Mouse (Mus musculus) granulocyte monocyte progenitor cell, adult 5-6 weeks (primary cell): ENCODE results near the gene Gstm2. TPM values are rescaled to one million over a fixed set of nuclear protein-coding genes. Genes with fewer than 3 reads are reported as not detected.
"Not testable (repeated sequence)": the region's sequence is repeated elsewhere in the genome, so short reads cannot be mapped to it uniquely, and the experiment has no call there.

Experiments
- ATAC-seq: replicated peaks from 2 replicates; pipeline ENCODE4 v1.8.0; 2016; ENCODE audit warnings: mild to moderate bottlenecking, moderate TSS enrichment, inconsistent platforms; ENCODE audit not compliant: poor library complexity, severe bottlenecking
- total RNA-seq, 2 experiments: library from RNA; stranded (forward) in 1 of 2; stranded (reverse) in 1 of 2; fragments of 200-712, 200-1000 nt in 1 of 2; fragments of >200 nt in 1 of 2; fragmentation: Nextera tagmentation in 1 of 2; gene quantifications; 2 replicates each; pipeline ENCODE4 v1.2.3; 2014 to 2017

The Gstm2 gene
- total RNA-seq (2014; fragmentation: Nextera tagmentation), result 2.2 and 6.2 TPM in 2 replicates
- 4.3 and 5.6 TPM in 2 replicates for total RNA-seq (2017)

DNA sequence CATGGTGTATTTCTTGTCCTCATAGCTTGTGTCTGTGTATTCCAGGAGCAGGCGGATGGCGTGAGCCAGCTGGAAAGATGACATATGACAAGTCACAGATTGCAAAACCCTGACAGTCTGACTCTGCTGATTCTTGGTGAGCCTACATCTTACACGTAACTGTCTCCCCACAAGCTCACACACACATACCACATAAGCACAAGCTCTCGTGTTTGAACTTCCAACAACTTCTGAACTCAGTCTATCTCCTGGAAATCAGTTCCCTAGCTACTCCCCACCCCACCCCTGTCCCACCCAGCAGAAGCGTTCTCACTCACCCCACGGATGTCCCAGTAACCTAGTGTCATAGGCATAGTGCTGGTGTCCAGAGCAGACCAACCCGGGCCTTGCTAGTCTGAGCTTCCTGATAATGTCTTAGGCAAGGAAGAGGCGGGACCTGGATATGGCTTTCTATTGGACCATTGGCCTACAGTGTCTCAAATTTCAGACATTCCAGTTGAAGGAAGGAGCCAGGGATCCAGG is at the start of gene Gstm2:
Gstm2 (minus strand) TSS at position 413 of the 522 bp plus-strand sequence.
- ATAC-seq, result no peak

GRCm38 (mm10) chr3:108033156-108033555 is 46.9 kb upstream of the Gstm2 start:
- ATAC-seq, result no peak

DNA sequence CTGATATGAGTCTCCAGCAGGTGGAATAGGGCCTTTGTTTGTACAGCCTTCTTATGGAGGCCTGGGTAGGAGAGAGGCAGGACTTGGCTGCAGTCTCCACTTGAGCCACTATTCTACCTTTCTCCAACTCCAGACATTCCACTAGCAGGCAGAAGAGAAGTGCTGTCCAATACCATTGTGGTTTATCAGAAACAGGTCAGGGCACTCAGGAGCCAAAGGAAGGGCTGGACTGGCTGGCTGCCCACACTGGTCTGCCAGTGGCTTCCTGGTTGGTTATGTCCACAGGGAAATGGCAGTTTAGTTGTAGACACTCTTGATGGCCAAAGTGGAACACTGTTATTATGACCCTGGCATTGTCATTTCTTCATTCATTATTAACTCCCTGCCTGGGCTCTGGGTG is 45.9 kb upstream of the Gstm2 start:
- ATAC-seq, result no peak

GRCm38 (mm10) chr3:108028641-108029365 is 42.5 kb upstream of the Gstm2 start:
- ATAC-seq, result no peak

DNA sequence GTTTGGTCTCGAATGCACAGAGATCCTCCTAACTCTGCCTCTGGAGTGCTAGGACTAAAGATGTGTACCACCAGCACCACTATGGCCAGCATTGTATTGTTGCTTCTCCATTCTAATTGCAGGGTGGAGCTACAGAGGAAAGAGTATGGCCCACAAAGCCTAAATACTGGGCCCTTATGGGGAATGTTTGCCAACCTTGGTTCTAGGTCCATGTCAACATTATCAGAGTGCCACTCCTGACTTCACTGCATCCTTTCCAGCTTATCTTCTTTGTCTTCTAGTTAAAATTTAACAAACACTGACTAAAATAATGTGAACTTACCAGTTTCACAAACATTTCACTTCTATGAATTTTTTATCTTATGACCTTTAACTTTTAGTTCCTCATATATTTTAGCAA is 40.3 kb upstream of the Gstm2 start:
- no peak for ATAC-seq

DNA sequence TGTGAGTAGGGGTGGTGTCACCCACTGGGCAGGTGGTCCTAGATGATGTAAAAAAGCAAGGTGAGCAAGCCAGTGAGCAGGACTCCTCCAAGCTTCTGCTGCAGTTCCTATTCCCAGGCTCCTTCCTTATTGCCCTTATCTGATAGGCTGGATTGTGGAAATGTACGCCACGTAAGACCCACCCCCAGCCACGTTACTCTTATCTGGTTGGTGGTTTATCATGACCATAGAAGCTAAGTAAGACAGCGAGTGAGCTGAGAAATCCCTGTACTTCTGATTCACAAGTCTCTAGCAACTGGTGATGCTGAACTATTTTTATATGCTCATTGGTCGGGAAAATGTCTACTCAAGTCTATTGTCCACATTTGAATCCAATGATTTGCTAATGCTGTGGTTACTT is 39.8 kb upstream of the Gstm2 start:
- ATAC-seq, result peak; percentile 33; the same call in 1 of the 2 replicates

GRCm38 (mm10) chr3:108025318-108025717 is 39.1 kb upstream of the Gstm2 start:
- no peak for ATAC-seq

DNA sequence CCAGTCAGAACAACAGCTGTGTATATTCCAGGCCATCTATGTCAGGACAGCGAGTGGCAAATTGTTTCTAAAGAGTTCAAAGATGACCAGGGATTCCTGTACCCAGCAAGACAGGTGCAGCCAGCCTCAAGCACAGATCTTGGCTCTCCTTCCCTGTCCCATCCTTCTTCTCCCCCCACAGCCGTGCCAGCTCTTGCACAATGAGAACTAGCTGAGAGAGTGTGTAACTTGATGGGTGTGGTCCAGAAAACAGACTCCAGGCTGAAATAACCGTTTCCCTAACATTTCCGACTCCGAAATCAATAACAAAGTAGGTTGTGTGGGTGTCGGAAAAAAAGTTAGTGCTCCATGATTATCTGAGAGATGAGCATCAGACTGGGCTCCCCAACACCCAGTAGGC is 36.4 kb upstream of the Gstm2 start:
- peak; percentile 48 for ATAC-seq

DNA sequence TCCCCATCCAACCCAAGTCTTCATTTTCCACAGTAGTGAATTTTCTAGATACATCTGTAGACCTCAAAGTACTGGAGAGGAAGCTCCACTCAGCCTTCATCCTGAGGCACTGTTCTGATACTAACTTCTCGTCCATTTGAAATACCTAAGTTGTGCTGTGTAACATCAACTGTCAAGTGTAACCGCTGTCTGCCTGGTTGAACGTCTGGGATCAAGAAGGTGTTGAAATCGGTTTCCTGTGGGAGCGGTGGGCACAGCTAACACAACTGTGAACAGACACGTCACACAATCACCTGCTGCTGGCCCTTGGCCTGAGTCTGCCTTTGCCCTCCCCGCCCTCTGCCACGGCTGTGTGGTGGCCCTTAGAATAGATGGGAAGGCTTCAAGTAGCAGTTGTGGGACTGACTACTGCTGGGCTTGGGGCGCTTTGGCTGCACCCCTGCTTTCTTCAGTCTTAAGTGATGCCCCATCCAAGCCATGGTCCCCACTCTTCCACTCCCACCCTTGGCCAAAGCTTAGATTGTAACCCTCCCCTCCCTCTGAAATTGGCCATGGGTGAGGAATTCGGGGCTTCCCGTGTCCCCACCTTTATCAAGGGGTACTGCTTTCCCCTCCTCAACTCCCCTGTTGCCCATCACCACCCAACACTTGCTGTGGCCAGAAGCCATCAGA is 34.2 kb upstream of the Gstm2 start:
- ATAC-seq, result not testable (repeated sequence)

DNA sequence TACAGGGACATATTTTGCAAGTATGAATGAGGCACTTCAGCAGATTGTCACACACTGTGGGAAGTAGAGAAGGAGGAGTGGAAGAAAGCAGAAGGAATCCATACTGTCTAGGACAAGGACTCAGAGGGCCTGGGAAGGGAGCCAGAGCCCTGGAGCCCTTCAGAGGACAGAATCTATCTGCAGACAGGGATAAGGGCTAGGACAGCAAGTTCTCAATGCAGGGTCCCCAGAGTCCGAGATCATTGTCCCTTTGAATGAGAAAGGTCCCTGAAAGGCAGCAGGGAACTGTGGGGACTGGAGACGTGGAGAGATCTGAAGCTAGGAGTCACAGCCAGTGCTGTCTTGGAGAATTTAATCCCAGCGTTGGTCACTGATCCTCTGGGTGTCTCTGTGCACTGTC is 33.0 kb upstream of the Gstm2 start:
- not testable (repeated sequence) for ATAC-seq

GRCm38 (mm10) chr3:108018190-108018820 is 32.1 kb upstream of the Gstm2 start:
- ATAC-seq, result peak; percentile 21

DNA sequence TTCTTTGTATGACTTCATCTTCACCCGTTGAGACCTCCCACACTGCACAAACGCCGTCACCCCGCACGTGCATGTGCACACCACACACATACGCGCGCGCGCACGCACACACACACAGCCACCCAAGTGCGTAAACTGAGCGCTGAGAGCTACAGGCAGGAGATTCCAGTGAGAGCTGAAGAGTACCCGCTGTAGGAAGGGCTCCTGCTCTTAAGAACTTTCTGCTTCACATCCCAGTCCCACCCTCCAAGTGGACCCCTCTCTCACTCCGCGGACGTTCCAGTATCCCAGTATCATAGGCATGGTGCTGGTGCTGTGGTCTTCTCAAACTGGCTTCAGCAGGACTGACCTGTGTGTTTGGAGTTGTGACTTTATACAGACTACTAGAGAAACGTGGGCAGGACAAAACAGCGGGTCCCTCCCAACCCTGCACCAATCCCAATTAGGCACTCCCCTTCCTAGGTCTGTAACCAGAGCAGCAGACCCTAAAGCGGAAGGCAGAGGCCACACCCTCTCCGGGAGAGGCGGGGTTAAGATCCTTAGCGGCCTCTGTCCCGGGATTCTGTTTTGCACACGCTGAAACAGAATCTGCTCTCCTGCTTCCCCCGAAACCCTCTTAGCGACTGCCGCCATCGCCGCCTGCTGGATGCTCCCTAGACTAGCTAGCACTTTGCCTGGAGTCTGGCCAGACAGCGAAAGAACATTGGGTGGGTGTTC is 31.4 kb upstream of the Gstm2 start, which contains the start of gene Gstm1:
Gstm1 (minus strand) TSS at position 501 of the 717 bp plus-strand sequence.
- ATAC-seq, result peak; percentile 72

DNA sequence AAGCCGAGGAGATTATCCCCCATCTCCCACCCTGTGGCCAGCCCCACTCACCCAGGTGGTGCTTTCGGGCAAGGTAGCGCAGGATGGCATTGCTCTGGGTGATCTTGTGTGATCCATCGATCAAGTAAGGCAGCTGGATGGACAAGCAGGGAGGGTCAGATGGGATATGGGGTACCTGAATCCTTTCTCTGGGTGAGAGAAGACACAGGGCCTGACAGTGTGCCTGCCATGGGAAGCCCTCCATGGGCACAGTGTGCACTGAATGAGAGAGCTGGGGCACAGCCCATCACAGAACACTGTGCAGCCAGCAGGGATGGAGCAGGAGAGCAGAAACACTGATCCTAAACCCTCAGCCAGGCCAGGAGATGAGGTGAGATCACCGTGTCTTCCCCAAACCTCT is 30.2 kb upstream of the Gstm2 start:
- not testable (repeated sequence) for ATAC-seq

- ATAC-seq, result no peak
These were observed 28.7 kb upstream of the Gstm2 start for GRCm38 (mm10) chr3:108014974-108015346.

DNA sequence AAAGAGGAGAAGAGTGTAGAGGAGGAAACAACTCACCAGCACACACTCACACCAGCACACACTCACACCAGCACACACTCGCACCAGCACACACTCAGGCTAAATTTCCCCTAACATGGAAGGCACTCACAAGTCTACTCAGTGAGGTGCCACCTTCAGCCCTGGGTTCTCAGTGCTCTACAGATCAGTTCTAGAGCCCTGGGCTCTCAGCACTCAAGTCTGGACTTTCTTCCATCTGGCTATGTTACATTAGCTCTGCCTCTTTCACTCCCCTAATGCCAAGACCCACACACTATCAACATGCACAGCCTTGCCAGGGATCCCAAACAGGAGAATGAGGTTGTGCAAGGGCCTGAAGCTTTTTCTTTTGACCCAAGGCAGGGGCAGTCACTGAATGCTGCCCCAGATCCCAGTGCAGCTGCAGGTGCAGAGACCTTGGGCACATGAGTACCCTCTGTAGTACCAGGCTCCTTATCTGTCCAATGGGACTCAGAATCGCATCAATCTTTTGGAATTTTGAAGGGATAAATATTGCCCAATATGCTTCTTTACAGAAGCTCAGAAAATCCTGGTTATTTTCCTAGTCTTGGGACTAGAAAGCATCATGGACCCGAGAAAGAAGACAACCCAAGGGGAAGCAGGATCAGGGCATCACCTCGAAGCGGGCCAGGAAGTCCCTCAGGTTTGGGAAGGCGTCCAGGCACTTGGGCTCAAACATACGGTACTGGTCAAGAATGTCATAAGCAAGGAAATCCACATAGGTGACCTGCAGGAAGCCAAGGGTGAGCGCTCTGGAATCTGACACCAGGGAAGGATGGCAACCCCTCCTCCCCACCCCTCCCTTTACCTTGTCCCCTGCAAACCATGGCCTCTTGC is 28.1 kb upstream of the Gstm2 start:
- no peak for ATAC-seq

- no peak for ATAC-seq
These were observed 27.1 kb upstream of the Gstm2 start for GRCm38 (mm10) chr3:108013331-108013871.

- ATAC-seq, result no peak
These were observed 25.3 kb upstream of the Gstm2 start for GRCm38 (mm10) chr3:108011558-108011957.

DNA sequence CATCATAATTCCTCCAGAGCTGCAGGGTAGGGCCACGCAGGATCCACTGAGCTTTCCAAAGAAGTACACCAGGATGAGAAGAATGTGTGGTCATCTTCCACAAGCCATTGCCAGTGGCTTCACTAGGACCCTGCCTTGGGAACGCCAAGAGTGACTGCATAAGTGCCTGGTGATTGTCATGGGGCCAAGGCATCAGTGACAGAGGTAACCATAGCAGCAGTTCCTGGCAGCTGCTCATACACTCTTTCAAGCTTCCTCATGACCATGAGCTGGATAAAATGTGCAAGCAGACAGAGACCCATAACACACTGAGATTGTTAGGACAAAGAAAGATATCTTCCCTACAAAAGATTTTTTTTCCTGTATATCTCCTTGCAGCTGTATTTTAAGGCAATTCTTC is 24.0 kb upstream of the Gstm2 start:
- ATAC-seq, result no peak

GRCm38 (mm10) chr3:108002021-108002420 is 15.8 kb upstream of the Gstm2 start:
- ATAC-seq, result no peak
